Mouse (Mus musculus): ENCODE measurements around the gene Ifitm7.

DNA sequence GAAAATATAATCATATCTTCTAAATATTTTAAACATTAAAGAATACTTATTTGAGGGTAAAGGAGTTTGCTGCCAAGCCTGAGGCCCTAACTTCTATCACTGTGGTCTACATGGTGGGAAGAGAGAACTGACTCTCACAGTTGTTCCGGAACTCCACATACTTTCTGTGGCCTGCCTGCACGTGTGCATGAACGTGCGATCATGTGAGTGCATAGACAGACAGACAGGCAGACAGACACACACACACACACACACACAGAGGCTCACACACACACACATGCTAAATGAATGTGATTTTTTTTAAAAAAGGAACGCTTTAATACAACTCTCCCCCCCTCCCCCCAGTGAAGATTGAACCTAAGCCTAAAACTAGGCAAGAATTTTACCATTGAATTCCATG lies 41.9 kb downstream of the Ifitm7 start:
- TF ChIP-seq POLR2A (IDR thresholded peaks at IDR 0.05; ENCODE audit: borderline replicate concordance, insufficient read depth, low read length): no peak
- TF ChIP-seq CTCF (IDR thresholded peaks at IDR 0.05; ENCODE audit: borderline replicate concordance, insufficient read depth, low read depth, low read length): no peak

Data from cerebellum, adult 2 months (tissue).